Mouse (Mus musculus): ENCODE measurements around the gene Mylk2. TPM values are rescaled to one million over a fixed set of nuclear protein-coding genes. Genes with fewer than 3 reads are reported as not detected.

Mylk2 gene
- polyA plus RNA-seq, 1 experiment from 2014 or later = not detected

DNA sequence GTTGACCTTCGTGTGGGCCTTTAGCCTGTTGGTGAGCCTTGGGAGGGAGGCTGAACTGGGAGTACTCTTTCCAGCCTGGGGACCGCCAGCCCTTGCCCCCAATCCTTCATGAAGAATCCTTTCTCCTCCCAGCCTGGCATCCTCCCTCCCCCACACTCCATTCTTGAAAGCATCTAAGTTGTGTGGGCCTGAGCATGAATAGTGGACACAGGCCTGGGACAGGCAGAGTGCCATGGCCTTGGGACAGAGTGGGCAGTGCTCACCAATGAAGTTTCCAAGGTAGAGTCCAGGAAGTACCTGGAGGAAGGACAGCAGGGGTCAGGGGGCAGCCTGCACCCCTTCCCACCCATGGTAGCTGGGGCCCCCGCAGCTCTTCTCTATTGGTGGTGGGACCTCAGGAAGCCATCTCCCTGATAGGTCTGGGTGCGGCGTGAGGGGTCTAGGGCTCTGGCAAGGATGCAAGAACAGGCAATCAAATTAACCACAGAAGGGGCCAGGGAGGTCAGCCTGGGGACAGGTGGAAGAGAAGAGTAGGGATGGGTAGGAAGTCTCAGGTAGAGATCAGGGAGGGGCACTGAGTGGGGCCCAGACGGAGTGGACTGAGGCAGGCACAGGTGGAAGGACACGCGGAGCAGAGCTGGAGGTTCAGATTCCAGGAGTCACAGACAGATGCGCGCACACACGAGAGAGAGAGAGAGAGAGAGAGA is 39.4 kb downstream of the Mylk2 start:
- Histone ChIP-seq H3K36me3 (no peaks in the 10 kb centered on the region), H3K4me1 (replicated peaks) (peaks cover 29% of the 10 kb centered on the region), H3K4me2 (peak overlapping the region; percentile 89), H3K9ac (peak overlapping the region; percentile 94), H3K9me3 (no peaks in the 10 kb centered on the region), H3K27me3 (peaks cover 50% of the 10 kb centered on the region), H3K27ac (0 out of 2 replicates have a peak overlapping the region, but pooled peaks have one; percentile 40), H3K4me3 (peak overlapping the region; percentile 70)
- ATAC-seq (ENCODE audit: low FRiP score) = 0 out of 2 replicates have a peak, but pooled peaks have one; percentile 21
- 40% methylated on average over 11 of the region's 11 CpGs for WGBS

DNA sequence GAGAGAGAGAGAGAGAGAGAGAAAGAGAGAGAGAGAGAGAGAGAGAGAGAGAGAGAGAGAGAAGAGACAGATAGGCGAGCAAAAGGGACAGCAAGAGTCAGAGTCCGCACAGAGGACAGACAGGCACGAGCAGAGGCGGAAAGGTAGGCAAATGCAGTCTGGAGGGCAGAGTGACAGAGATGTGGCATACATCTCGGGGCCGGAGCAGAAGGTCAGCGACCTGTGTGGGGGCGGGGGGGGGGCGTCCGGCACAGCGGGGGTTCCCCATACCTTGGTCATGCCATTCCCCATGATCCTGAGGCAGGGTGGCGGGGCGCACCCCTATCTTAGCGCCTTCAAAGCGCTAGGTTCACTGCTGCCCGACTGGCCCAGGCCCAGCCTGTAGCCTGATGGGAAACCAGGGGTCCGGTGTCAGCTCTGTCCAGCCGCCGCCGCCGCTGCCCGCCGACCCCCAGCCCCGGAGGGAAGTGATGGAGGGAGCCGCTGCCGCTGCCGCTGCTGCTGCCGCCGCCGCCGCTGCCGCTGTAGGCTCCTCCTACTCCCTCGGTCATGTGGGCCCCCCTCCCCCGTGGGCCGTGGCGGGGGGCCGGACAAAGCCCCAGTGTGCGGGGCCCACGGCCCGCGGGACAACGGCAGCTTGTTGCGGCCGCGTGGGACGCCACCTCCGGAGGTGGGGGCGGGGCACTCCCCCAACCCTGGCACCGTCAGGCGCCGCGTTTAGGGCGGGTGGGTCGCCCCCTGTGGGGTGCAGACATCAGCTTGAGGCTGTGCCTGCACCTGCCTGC is 40.1 kb downstream of the Mylk2 start, which contains the start of gene Dusp15:
Gene Dusp15, minus strand, starts transcription at position 634 of the 785 bp plus-strand sequence.
- Histone ChIP-seq H3K4me2 (peak within 1 kb of the TSS; percentile 89), H3K4me3 (peak within 1 kb of the TSS; percentile 70), H3K4me1 (replicated peaks) (peaks cover 29% of the 10 kb centered on the region), H3K27ac (peak within 1 kb of the TSS; percentile 86), H3K9ac (peak within 1 kb of the TSS; percentile 94), H3K9me3 (no peaks in the 10 kb centered on the region), H3K27me3 (peaks cover 50% of the 10 kb centered on the region), H3K36me3 (no peaks in the 10 kb centered on the region)
- under 1% methylated on average over 49 of the region's 54 CpGs for WGBS
- peak; percentile 79 for ATAC-seq (ENCODE audit: low FRiP score)

GRCm38 (mm10) chr2:152951850-152952720 is 40.9 kb downstream of the Mylk2 start:
- peaks cover 49% of the 10 kb centered on the region for H3K27me3 ChIP-seq
- H3K4me3 ChIP-seq = peak overlapping the region; percentile 70
- H3K27ac ChIP-seq = peak overlapping the region; percentile 86
- WGBS = 9% methylated on average over 13 of the region's 13 CpGs
- peaks cover 26% of the 10 kb centered on the region for H3K4me1 ChIP-seq (replicated peaks)
- peak overlapping the region; percentile 89 for H3K4me2 ChIP-seq
- ATAC-seq (ENCODE audit: low FRiP score) = peak; percentile 57
- peak overlapping the region; percentile 94 for H3K9ac ChIP-seq
- no peaks in the 10 kb centered on the region for H3K9me3 ChIP-seq
- H3K36me3 ChIP-seq = no peaks in the 10 kb centered on the region

- no peak for ATAC-seq (ENCODE audit: low FRiP score)
- H3K9ac ChIP-seq = no peak overlapping the region
- H3K27ac ChIP-seq = no peak overlapping the region
- no peaks in the 10 kb centered on the region for H3K9me3 ChIP-seq
- no peaks in the 10 kb centered on the region for H3K36me3 ChIP-seq
- H3K27me3 ChIP-seq = peaks cover 36% of the 10 kb centered on the region
- H3K4me3 ChIP-seq = no peak overlapping the region
- H3K4me2 ChIP-seq = no peak overlapping the region
- WGBS = 86% methylated on average over 3 of the region's 3 CpGs
- peaks cover 6% of the 10 kb centered on the region for H3K4me1 ChIP-seq (replicated peaks)
Observed at GRCm38 (mm10) chr2:152958116-152958515, 47.0 kb downstream of the Mylk2 start.

DNA sequence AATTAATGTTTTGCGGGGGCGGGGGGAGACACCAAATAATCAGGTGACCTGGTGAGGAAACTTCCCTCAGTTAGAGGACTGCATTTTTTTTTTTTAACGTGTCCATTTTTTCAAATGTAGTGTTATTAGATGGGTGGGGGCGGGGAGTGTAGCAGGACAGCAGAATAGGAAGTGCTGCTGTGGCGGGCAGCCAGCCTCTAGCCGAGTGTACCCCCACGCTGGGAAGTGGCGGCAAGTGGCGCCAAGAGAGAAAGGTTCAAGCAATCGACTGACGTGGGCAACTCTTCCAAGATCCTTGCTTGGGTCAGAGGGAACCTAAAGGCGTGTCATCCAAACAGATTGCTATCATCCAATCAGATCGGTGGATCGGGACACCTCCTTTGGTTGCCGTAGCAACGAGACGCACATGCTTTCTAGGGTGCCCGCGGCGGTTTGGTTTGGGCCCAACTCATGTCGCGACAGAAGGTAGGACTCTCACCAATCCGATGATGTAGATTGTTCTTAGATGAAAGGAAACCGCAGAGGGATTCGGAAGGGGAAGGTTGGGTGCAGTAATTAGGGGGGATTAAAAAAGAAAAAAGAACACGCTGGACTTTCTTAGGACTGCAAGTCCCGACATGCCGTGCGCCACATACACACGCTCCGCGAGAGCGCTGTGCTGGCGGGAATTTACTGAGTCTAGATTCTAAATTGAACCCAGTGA is 51.1 kb downstream of the Mylk2 start, which contains the start of gene Ttll9:
Gene Ttll9, plus strand, starts transcription at position 395 of the 703 bp plus-strand sequence.
- H3K9ac ChIP-seq = peak within 1 kb of the TSS; percentile 68
- no peak within 1 kb of the TSS for H3K27ac ChIP-seq
- whole genome bisulfite sequencing = 2% methylated on average over 34 of the region's 34 CpGs
- H3K4me1 ChIP-seq (replicated peaks) = peaks cover 6% of the 10 kb centered on the region; the same call in 1 of the 2 replicates
- H3K27me3 ChIP-seq = peaks cover 15% of the 10 kb centered on the region
- peak within 1 kb of the TSS; percentile 46 for H3K4me3 ChIP-seq
- H3K36me3 ChIP-seq = no peaks in the 10 kb centered on the region
- no peaks in the 10 kb centered on the region for H3K9me3 ChIP-seq
- ATAC-seq (ENCODE audit: low FRiP score) = peak; percentile 93
- H3K4me2 ChIP-seq = peak within 1 kb of the TSS; percentile 65

DNA sequence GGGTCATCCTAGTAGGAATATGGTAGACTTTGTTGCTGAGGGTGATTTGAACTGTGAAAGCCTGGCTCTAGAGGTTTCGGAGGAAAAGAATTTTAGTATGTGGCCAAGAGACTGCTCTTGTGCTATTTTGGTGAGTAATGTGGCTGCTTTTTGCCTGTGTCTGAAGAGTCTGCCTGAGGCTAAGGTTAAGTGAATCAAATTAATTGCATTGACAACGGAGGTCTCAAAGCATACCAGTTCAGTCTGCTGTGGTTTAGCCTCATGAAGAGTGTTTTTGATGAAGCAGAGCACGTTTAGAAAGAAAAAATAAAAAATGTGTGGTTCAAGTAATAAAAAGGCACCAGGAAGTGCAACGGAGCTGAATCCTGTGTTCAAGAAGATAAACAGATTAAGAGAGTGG is 54.4 kb downstream of the Mylk2 start:
- peaks cover 6% of the 10 kb centered on the region; the same call in 1 of the 2 replicates for H3K4me1 ChIP-seq (replicated peaks)
- no peak overlapping the region for H3K27ac ChIP-seq
- no peak overlapping the region for H3K4me2 ChIP-seq
- H3K27me3 ChIP-seq = peaks cover 3% of the 10 kb centered on the region; the same call in 1 of the 2 replicates
- ATAC-seq (ENCODE audit: low FRiP score) = no peak
- no peaks in the 10 kb centered on the region for H3K9me3 ChIP-seq
- H3K9ac ChIP-seq = no peak overlapping the region
- no peaks in the 10 kb centered on the region for H3K36me3 ChIP-seq
- 73% methylated on average over 4 of the region's 4 CpGs for WGBS
- no peak overlapping the region for H3K4me3 ChIP-seq

Small RNA genes lying within 50 kb of the gene (microRNA-seq; reads per million reads assigned to microRNA genes)
- gene Mir5622 = 0.70 reads per million

Other genes with a start within 250 kb of the Mylk2 start
- gene H13, start 241.9 kb upstream of the Mylk2 start, polyA plus RNA-seq (2015; fragmentation: Nextera tagmentation; extraction: Ambion mirVana) = 168 and 169 TPM in 2 replicates
- 39.4 and 47.2 TPM in 2 replicates for gene Mcts2, start 224.3 kb upstream of the Mylk2 start, polyA plus RNA-seq (2015; fragmentation: Nextera tagmentation; extraction: Ambion mirVana)
- 68.7 and 87.0 TPM in 2 replicates for gene Id1, start 175.1 kb upstream of the Mylk2 start, polyA plus RNA-seq (2015; fragmentation: Nextera tagmentation; extraction: Ambion mirVana)
- gene Cox4i2, start 157.2 kb upstream of the Mylk2 start, polyA plus RNA-seq (2015; fragmentation: Nextera tagmentation; extraction: Ambion mirVana) = 4.6 and 5.4 TPM in 2 replicates
- gene Bcl2l1, start 79.6 kb upstream of the Mylk2 start, polyA plus RNA-seq (2015; fragmentation: Nextera tagmentation; extraction: Ambion mirVana) = 173 and 179 TPM in 2 replicates
- gene Tpx2, start 63.4 kb upstream of the Mylk2 start, polyA plus RNA-seq (2015; fragmentation: Nextera tagmentation; extraction: Ambion mirVana) = 21.9 and 24.8 TPM in 2 replicates
- gene Foxs1, start 21.9 kb downstream of the Mylk2 start, polyA plus RNA-seq (2015; fragmentation: Nextera tagmentation; extraction: Ambion mirVana) = 3.3 and 3.8 TPM in 2 replicates
- 7.2 and 8.2 TPM in 2 replicates for gene Dusp15, start 40.3 kb downstream of the Mylk2 start, polyA plus RNA-seq (2015; fragmentation: Nextera tagmentation; extraction: Ambion mirVana)
- gene Ttll9, start 51.1 kb downstream of the Mylk2 start, polyA plus RNA-seq (2015; fragmentation: Nextera tagmentation; extraction: Ambion mirVana) = 5.0 and 5.5 TPM in 2 replicates
- gene Pdrg1, start 104.1 kb downstream of the Mylk2 start, polyA plus RNA-seq (2015; fragmentation: Nextera tagmentation; extraction: Ambion mirVana) = 189 and 197 TPM in 2 replicates
- gene Xkr7, start 120.5 kb downstream of the Mylk2 start, polyA plus RNA-seq (2015; fragmentation: Nextera tagmentation; extraction: Ambion mirVana) = 1.7 and 2.0 TPM in 2 replicates
- 1.3 and 1.9 TPM in 2 replicates for gene Ccm2l, start 154.6 kb downstream of the Mylk2 start, polyA plus RNA-seq (2015; fragmentation: Nextera tagmentation; extraction: Ambion mirVana)
- gene Hck, start 197.1 kb downstream of the Mylk2 start, polyA plus RNA-seq (2015; fragmentation: Nextera tagmentation; extraction: Ambion mirVana) = 1.7 and 2.2 TPM in 2 replicates
- 77.2 and 79.3 TPM in 2 replicates for gene Tm9sf4, start 250.0 kb downstream of the Mylk2 start, polyA plus RNA-seq (2015; fragmentation: Nextera tagmentation; extraction: Ambion mirVana)

All from hindbrain, embryonic 13.5 days (tissue).